36 mouse cellular contexts compared by ENCODE assay signal in genomic region chr4:134835486-134835885, GRCm38 (mm10). TPM values are rescaled to one million over a fixed set of nuclear protein-coding genes. Genes with fewer than 3 reads are reported as not detected.
"Had no signal": no experiment of that assay in that cellular context is flagged by ENCODE, and none has a peak within 500 bp of the region (broad histone marks: within the 10 kb centered on the region; RNA-seq: fewer than 3 reads in every experiment).

No protein-coding gene starts in this region.

- H3K27ac ChIP-seq: left cerebral cortex, adult 2 months; limb, embryonic 10.5 days; limb, embryonic 12.5 days; limb, embryonic 13.5 days; limb, embryonic 15.5 days; liver, embryonic 12.5 days; liver, embryonic 13.5 days; liver, embryonic 14.5 days; liver, embryonic 15.5 days; lung, embryonic 15.5 days; midbrain, embryonic 10.5 days; midbrain, embryonic 12.5 days; midbrain, embryonic 15.5 days; neural tube, embryonic 12.5 days had no signal

- H3K9me3 ChIP-seq: limb, embryonic 10.5 days; limb, embryonic 12.5 days; limb, embryonic 13.5 days; limb, embryonic 15.5 days; liver, embryonic 12.5 days; liver, embryonic 13.5 days; liver, embryonic 15.5 days; lung, embryonic 15.5 days; megakaryocyte, embryonic 14.5 days; midbrain, embryonic 10.5 days; midbrain, embryonic 12.5 days; midbrain, embryonic 15.5 days; neural tube, embryonic 12.5 days had no signal

- H3K9ac ChIP-seq: limb, embryonic 12.5 days; limb, embryonic 13.5 days; limb, embryonic 15.5 days; liver, embryonic 12.5 days; liver, embryonic 13.5 days; liver, embryonic 14.5 days; liver, embryonic 15.5 days; liver, postnatal 0 days; lung, embryonic 14.5 days; lung, embryonic 15.5 days; midbrain, embryonic 12.5 days; midbrain, embryonic 15.5 days; neural tube, embryonic 12.5 days had no signal

- ATAC-seq: liver, embryonic 12.5 days; liver, postnatal 0 days; lung, postnatal 0 days; midbrain, embryonic 15.5 days; midbrain, embryonic 16.5 days had no signal

- H3K27me3 ChIP-seq: limb, embryonic 12.5 days; limb, embryonic 13.5 days; limb, embryonic 15.5 days; liver, embryonic 12.5 days; liver, embryonic 13.5 days; liver, embryonic 15.5 days; lung, embryonic 15.5 days; megakaryocyte, embryonic 14.5 days; midbrain, embryonic 12.5 days; midbrain, embryonic 15.5 days; neural tube, embryonic 12.5 days had no signal

- H3K4me2 ChIP-seq: limb, embryonic 12.5 days; limb, embryonic 13.5 days; limb, embryonic 15.5 days; liver, embryonic 11.5 days; liver, embryonic 12.5 days; liver, embryonic 13.5 days; liver, embryonic 15.5 days; lung, embryonic 14.5 days; lung, embryonic 15.5 days; midbrain, embryonic 12.5 days; midbrain, embryonic 15.5 days; neural tube, embryonic 12.5 days had no signal

- H3K4me3 ChIP-seq: left cerebral cortex, adult 2 months; limb, embryonic 10.5 days; limb, embryonic 12.5 days; limb, embryonic 13.5 days; limb, embryonic 15.5 days; liver, embryonic 12.5 days; liver, embryonic 13.5 days; liver, embryonic 15.5 days; lung, embryonic 15.5 days; megakaryocyte, embryonic 14.5 days; midbrain, embryonic 10.5 days; midbrain, embryonic 12.5 days; midbrain, embryonic 15.5 days; myocyte; neural tube, embryonic 12.5 days had no signal

- H3K4me1 ChIP-seq: limb, embryonic 10.5 days; limb, embryonic 12.5 days; limb, embryonic 13.5 days; limb, embryonic 15.5 days; lung, embryonic 15.5 days; midbrain, embryonic 15.5 days; neural tube, embryonic 12.5 days had no signal

- DNase-seq: left cerebral cortex, postnatal 4 days; liver; liver, embryonic 13.5 days; liver, postnatal 0 days; lung, adult 18-20 months; lung, adult 2 months; lung, embryonic 14.5 days; lung, postnatal 10 days; lung, postnatal 14 days; lung, postnatal 36 days; lung, postnatal 4 days; midbrain, embryonic 14.5 days had no signal

RNA-seq across cellular contexts. Expression of gene Rhd, which starts 28.9 kb away (rescaled TPM):
- total RNA-seq: left cerebral cortex, adult 2 months; left cerebral cortex, postnatal 10 days; left cerebral cortex, postnatal 14 days; left cerebral cortex, postnatal 25 days; left cerebral cortex, postnatal 36 days; left cerebral cortex, postnatal 4 days; liver, adult 2 months; monocyte, adult 5-6 weeks had no signal
- polyA plus RNA-seq: liver, adult 2 months had no signal
